Mouse (Mus musculus): ENCODE data around the gene Ssbp3.

GRCm38 (mm10) chr4:106943627-106944026 lies 33.1 kb downstream of the Ssbp3 start:
- TF ChIP-seq CTCF (IDR thresholded peaks at IDR 0.05; ENCODE audit: insufficient read depth, low read length) (no peak), POLR2A (IDR thresholded peaks at IDR 0.05; ENCODE audit: borderline replicate concordance, extremely low read depth, low read depth, low read length) (no peak)

Measured in lung, adult 2 months (tissue).